Mouse (Mus musculus) forebrain, embryonic 10.5 days (tissue): ENCODE measurements around the gene Rsph3a. TPM values are rescaled to one million over a fixed set of nuclear protein-coding genes. Genes with fewer than 3 reads are reported as not detected.
A peak's percentile ranks its signal among the peaks of the same experiment; 100 is the strongest.
"Not testable (repeated sequence)": the region's sequence is repeated elsewhere in the genome, so short reads cannot be mapped to it uniquely, and the experiment has no call there.

ENCODE experiments used
- DNase-seq: peaks from one replicate; pipeline ENCODE4 v3.0.0-alpha.2; 2017; ENCODE audit warnings: low spot score; ENCODE audit errors: extremely low spot score
- H3K27ac ChIP-seq: fragments of 300-500 bp; sonication (generic); 2 replicates; pipeline ENCODE4 v1.5.1; 2016; ENCODE audit warnings: mild to moderate bottlenecking
- H3K27me3 ChIP-seq: fragments of 300-500 bp; sonication (generic); 2 replicates; pipeline ENCODE4 v1.6.1; 2016; ENCODE audit warnings: mild to moderate bottlenecking; ENCODE audit not compliant: poor library complexity, severe bottlenecking
- H3K36me3 ChIP-seq: fragments of 300-500 bp; sonication (generic); replicated peaks from 2 replicates; pipeline ENCODE4 v1.6.1; 2016; ENCODE audit warnings: mild to moderate bottlenecking, moderate library complexity
- H3K4me1 ChIP-seq: fragments of 300-500 bp; sonication (generic); 2 replicates; pipeline ENCODE4 v1.6.1; 2016
- H3K4me3 ChIP-seq: fragments of 300-500 bp; sonication (generic); 2 replicates; pipeline ENCODE4 v1.5.1; 2016; ENCODE audit warnings: mild to moderate bottlenecking, moderate library complexity
- H3K9me3 ChIP-seq: fragments of 300-500 bp; sonication (generic); 2 replicates; pipeline ENCODE4 v1.6.1; 2016; ENCODE audit warnings: mild to moderate bottlenecking, moderate library complexity
- WGBS: fragments of 180-500 bp; shearing (Covaris S2); methylation state at CpG from one replicate; pipeline ENCODE4 v1.1.7; 2016; 5-methylcytosine and 5-hydroxymethylcytosine counted together
- polyA plus RNA-seq: library from polyadenylated mRNA; unstranded; fragments of >200 nt; fragmentation: Nextera tagmentation; extraction: Ambion mirVana; gene quantifications from 2 replicates; pipeline ENCODE4 v1.2.1, GENCODE M21; 2016

Gene Rsph3a
- polyA plus RNA-seq, result 59.7 and 61.0 TPM in 2 replicates

- DNase-seq, result peak; percentile 93
- WGBS, result 4% methylated on average over 58 of the region's 58 CpGs
- H3K4me1 ChIP-seq, H3K36me3 ChIP-seq, H3K9me3 ChIP-seq, H3K27me3 ChIP-seq: not testable (repeated sequence)
- peak within 1 kb of the TSS; percentile 88 for H3K27ac ChIP-seq
- H3K4me3 ChIP-seq, result peak within 1 kb of the TSS; percentile 60
Observed at GRCm38 (mm10) chr17:7945117-7946052, at the start of gene Rsph3a. Gene Rsph3a, plus strand, starts transcription at chr17:7945614.

GRCm38 (mm10) chr17:7896047-7896635, 49.3 kb upstream of the Rsph3a start:
- Histone ChIP-seq H3K9me3 (no peaks in the 10 kb centered on the region), H3K4me1 (no peaks in the 10 kb centered on the region), H3K27me3 (no peaks in the 10 kb centered on the region), H3K27ac (no peak overlapping the region), H3K4me3 (no peak overlapping the region), H3K36me3 (no peaks in the 10 kb centered on the region)
- no peak for DNase-seq
- 82% methylated on average over 10 of the region's 10 CpGs for WGBS

GRCm38 (mm10) chr17:7897120-7897519, 48.3 kb upstream of the Rsph3a start:
- WGBS, result 91% methylated on average over 11 of the region's 11 CpGs
- no peak for DNase-seq
- H3K4me3 ChIP-seq, result no peak overlapping the region
- H3K9me3 ChIP-seq, result no peaks in the 10 kb centered on the region
- no peaks in the 10 kb centered on the region for H3K27me3 ChIP-seq
- H3K27ac ChIP-seq, result no peak overlapping the region
- H3K4me1 ChIP-seq, result no peaks in the 10 kb centered on the region
- H3K36me3 ChIP-seq, result no peaks in the 10 kb centered on the region

GRCm38 (mm10) chr17:7897756-7898155, 47.7 kb upstream of the Rsph3a start:
- WGBS, result 82% methylated on average over 4 of the region's 4 CpGs
- no peaks in the 10 kb centered on the region for H3K9me3 ChIP-seq
- H3K36me3 ChIP-seq, result no peaks in the 10 kb centered on the region
- H3K27ac ChIP-seq, result no peak overlapping the region
- no peak for DNase-seq
- no peaks in the 10 kb centered on the region for H3K27me3 ChIP-seq
- H3K4me1 ChIP-seq, result no peaks in the 10 kb centered on the region
- no peak overlapping the region for H3K4me3 ChIP-seq

- DNase-seq, result no peak
- Histone ChIP-seq H3K4me1 (no peaks in the 10 kb centered on the region), H3K27ac (no peak overlapping the region), H3K36me3 (no peaks in the 10 kb centered on the region), H3K9me3 (no peaks in the 10 kb centered on the region), H3K27me3 (no peaks in the 10 kb centered on the region), H3K4me3 (no peak overlapping the region)
- WGBS, result 87% methylated on average over 6 of the region's 6 CpGs
Observed at GRCm38 (mm10) chr17:7899233-7899632, 46.2 kb upstream of the Rsph3a start.

- Histone ChIP-seq H3K27me3 (no peaks in the 10 kb centered on the region), H3K36me3 (no peaks in the 10 kb centered on the region), H3K27ac (no peak overlapping the region), H3K4me3 (no peak overlapping the region), H3K4me1 (no peaks in the 10 kb centered on the region), H3K9me3 (no peaks in the 10 kb centered on the region)
- WGBS, result 91% methylated on average over 4 of the region's 4 CpGs
- no peak for DNase-seq
Observed at GRCm38 (mm10) chr17:7899961-7900360, 45.5 kb upstream of the Rsph3a start.

GRCm38 (mm10) chr17:7901536-7901935, 43.9 kb upstream of the Rsph3a start:
- Histone ChIP-seq H3K27ac (no peak overlapping the region), H3K4me1 (no peaks in the 10 kb centered on the region), H3K36me3 (no peaks in the 10 kb centered on the region), H3K4me3 (no peak overlapping the region), H3K9me3 (no peaks in the 10 kb centered on the region), H3K27me3 (no peaks in the 10 kb centered on the region)
- WGBS, result 88% methylated on average over 2 of the region's 2 CpGs
- no peak for DNase-seq

- Histone ChIP-seq H3K4me3 (no peak overlapping the region), H3K27me3 (no peaks in the 10 kb centered on the region), H3K27ac (no peak overlapping the region), H3K4me1 (no peaks in the 10 kb centered on the region), H3K36me3 (no peaks in the 10 kb centered on the region), H3K9me3 (no peaks in the 10 kb centered on the region)
- 90% methylated on average over 3 of the region's 3 CpGs for WGBS
- no peak for DNase-seq
Observed at GRCm38 (mm10) chr17:7902362-7902761, 43.1 kb upstream of the Rsph3a start.

GRCm38 (mm10) chr17:7904992-7905391, 40.4 kb upstream of the Rsph3a start:
- no peaks in the 10 kb centered on the region for H3K27me3 ChIP-seq
- no peak overlapping the region for H3K4me3 ChIP-seq
- H3K36me3 ChIP-seq, result no peaks in the 10 kb centered on the region
- peaks cover 3% of the 10 kb centered on the region; the same call in 1 of the 2 replicates for H3K9me3 ChIP-seq
- 32% methylated on average over 2 of the region's 2 CpGs for WGBS
- H3K4me1 ChIP-seq, result no peaks in the 10 kb centered on the region
- no peak for DNase-seq
- no peak overlapping the region for H3K27ac ChIP-seq

GRCm38 (mm10) chr17:7905936-7906685, 39.3 kb upstream of the Rsph3a start:
- Histone ChIP-seq H3K9me3 (peaks cover 8% of the 10 kb centered on the region), H3K4me1 (no peaks in the 10 kb centered on the region), H3K27ac (no peak overlapping the region), H3K36me3 (no peaks in the 10 kb centered on the region), H3K27me3 (no peaks in the 10 kb centered on the region), H3K4me3 (no peak overlapping the region)
- WGBS, result 50% methylated on average over 4 of the region's 4 CpGs
- no peak for DNase-seq

GRCm38 (mm10) chr17:7914596-7915227, 30.7 kb upstream of the Rsph3a start:
- no peaks in the 10 kb centered on the region for H3K36me3 ChIP-seq
- H3K27me3 ChIP-seq, result no peaks in the 10 kb centered on the region
- no peak overlapping the region for H3K4me3 ChIP-seq
- no peak overlapping the region for H3K27ac ChIP-seq
- WGBS, result 87% methylated on average over 2 of the region's 2 CpGs
- H3K4me1 ChIP-seq, result no peaks in the 10 kb centered on the region
- DNase-seq, result no peak
- peaks cover 14% of the 10 kb centered on the region for H3K9me3 ChIP-seq

GRCm38 (mm10) chr17:7915791-7916190, 29.6 kb upstream of the Rsph3a start:
- no peak for DNase-seq
- H3K27me3 ChIP-seq, result no peaks in the 10 kb centered on the region
- no peaks in the 10 kb centered on the region for H3K4me1 ChIP-seq
- no peaks in the 10 kb centered on the region for H3K36me3 ChIP-seq
- H3K9me3 ChIP-seq, result peaks cover 10% of the 10 kb centered on the region
- no peak overlapping the region for H3K27ac ChIP-seq
- H3K4me3 ChIP-seq, result no peak overlapping the region
- WGBS, result 83% methylated on average over 9 of the region's 9 CpGs
